Mouse (Mus musculus): ENCODE data around the gene Lsm4.

GRCm38 (mm10) chr8:70682193-70682592, 9.1 kb downstream of the Lsm4 start:
- TF ChIP-seq POLR2A (IDR thresholded peaks at IDR 0.05; ENCODE audit: control insufficient read depth, low read depth, low read length) (no peak), CTCF (IDR thresholded peaks at IDR 0.05; ENCODE audit: control insufficient read depth, insufficient read depth, insufficient replicate concordance, low read depth, low read length) (no peak)

Data from testis, adult 2 months (tissue).